Comparison of ENCODE assay signal across 9 mouse cellular contexts in the genomic region with DNA sequence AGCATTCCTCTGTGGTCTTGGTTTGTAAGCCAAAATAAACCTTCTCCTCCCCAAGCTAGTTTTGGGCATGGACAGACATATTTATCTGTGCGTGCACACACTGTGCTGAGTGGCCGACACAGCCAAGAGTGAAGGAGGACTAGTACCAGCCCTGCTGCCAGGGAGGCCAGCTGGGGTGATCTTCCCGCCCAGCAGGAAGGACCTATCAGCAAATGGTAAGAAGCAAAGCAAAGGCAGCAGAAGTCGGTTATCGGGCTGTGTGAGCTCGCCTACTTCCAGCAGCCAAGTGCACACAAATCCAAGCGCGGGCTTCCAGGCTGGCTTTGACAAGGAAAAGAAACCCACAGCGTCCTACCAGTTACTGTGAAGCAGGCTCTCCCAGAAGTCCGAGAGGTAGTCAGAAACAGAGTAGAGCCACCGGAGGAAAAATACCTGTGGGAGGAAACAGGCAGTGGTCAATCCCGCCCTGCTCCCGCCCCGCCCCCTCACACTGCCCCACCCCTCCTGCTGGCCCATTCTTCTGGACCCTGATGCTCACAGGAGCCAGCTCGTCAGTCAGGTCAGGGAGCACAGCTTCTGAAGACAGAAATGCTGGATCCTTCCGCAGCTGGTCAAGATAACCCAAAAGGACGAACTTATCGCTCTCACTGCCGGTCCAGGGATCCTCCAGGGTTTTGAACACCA. TPM values are rescaled to one million over a fixed set of nuclear protein-coding genes. Genes with fewer than 3 reads are reported as not detected.
DNase-seq lines count a peak whose midpoint lies in the region; ATAC-seq lines count a peak whose summit lies in the region.
"Had no signal": no experiment of that assay in that cellular context is flagged by ENCODE, and none has a peak within 500 bp of the region (broad histone marks: within the 10 kb centered on the region; RNA-seq: fewer than 3 reads in every experiment).

No protein-coding gene starts in this region.

- no peak overlapping the region for H3K4me3 ChIP-seq in intestine, embryonic 16.5 days (ENCODE audit: low read length)

- no peaks in the 10 kb centered on the region for H3K27me3 ChIP-seq in intestine, embryonic 16.5 days (replicated peaks; ENCODE audit: control insufficient read depth, insufficient read depth, low read length)

- DNase-seq in heart, adult 11 months, result peak; percentile 99
- DNase-seq in heart, adult 8-10 months (ENCODE audit: low spot score), result no peak
- peak; percentile 77 for DNase-seq in MEL-GATA-1-ER (ENCODE audit: extremely low read depth, low read depth)
- DNase-seq in lung, postnatal 25 days (ENCODE audit: low spot score), result peak; percentile 74
- DNase-seq in thymus, postnatal 0 days (ENCODE audit: low spot score), result no peak
- DNase-seq in left cerebral cortex, postnatal 10 days (ENCODE audit: extremely low spot score in 1 of 2, low spot score in 2 of 2), result no peak

- no peaks in the 10 kb centered on the region for H3K9me3 ChIP-seq in intestine, embryonic 16.5 days (ENCODE audit: control insufficient read depth, low read length)

- H3K4me1 ChIP-seq in intestine, embryonic 16.5 days (ENCODE audit: control insufficient read depth, insufficient read depth, low read length), result peaks cover 17% of the 10 kb centered on the region

- ATAC-seq in erythroblast, adult 5-6 weeks (replicated peaks; ENCODE audit: low FRiP score, poor library complexity, severe bottlenecking), result peak; percentile 90
- peak; percentile 77 for ATAC-seq in intestine, embryonic 16.5 days

- H3K4me2 ChIP-seq in intestine, embryonic 16.5 days (ENCODE audit: low read depth, low read length), result peak overlapping the region; percentile 6; the same call in 1 of the 2 replicates

- H3K9ac ChIP-seq in intestine, embryonic 16.5 days (ENCODE audit: low read depth, low read length), result peak overlapping the region; percentile 32; the same call in 1 of the 2 replicates

- H3K36me3 ChIP-seq in intestine, embryonic 16.5 days (ENCODE audit: control insufficient read depth, insufficient read depth, low read length), result peaks cover 16% of the 10 kb centered on the region

- peak overlapping the region; percentile 83 for H3K27ac ChIP-seq in intestine, embryonic 16.5 days (ENCODE audit: low read length)

- intact Hi-C loops in left cerebral cortex, postnatal 10 days (cut with DNase I), result no loop called here

- 65% methylated on average over 19 of the region's 19 CpGs for WGBS in intestine, embryonic 16.5 days

RNA-seq across cellular contexts. Expression of gene Agmat, which starts 21.0 kb away (rescaled TPM):
- under 1 TPM in 3 of 4 experiments, not detected in 1; 0.44 to 0.66 (median 0.63) TPM for total RNA-seq in heart, adult 8-10 months (2022)
- total RNA-seq in erythroblast, adult 5-6 weeks (2015; ENCODE audit: low replicate concordance), result 1.5 and 2.3 TPM in 2 replicates
- not detected in 2 replicates for total RNA-seq in erythroblast, adult 5-6 weeks (2017; ENCODE audit: low replicate concordance)
- 65.6 and 72.2 TPM in 2 replicates for polyA plus RNA-seq in intestine, embryonic 16.5 days (2015; fragmentation: Nextera tagmentation; extraction: Ambion mirVana)
- 0.22 TPM in 1 of 2 replicates, not detected in the other for polyA plus RNA-seq in thymus, postnatal 0 days (2015; fragmentation: Nextera tagmentation; extraction: Ambion mirVana)
- total RNA-seq in left cerebral cortex, postnatal 10 days (2021), result under 1 TPM in 1 of 2 experiments, not detected in 1; 0.24 TPM

RNA-seq across cellular contexts. Expression of gene Dnajc16, which starts 23.2 kb away (rescaled TPM):
- total RNA-seq in heart, adult 8-10 months (2022), result 10 to 100 TPM; 23.2 to 28.7 (median 25.0) TPM
- 0.38 and 5.0 TPM in 2 replicates for total RNA-seq in erythroblast, adult 5-6 weeks (2015; ENCODE audit: low replicate concordance)
- total RNA-seq in erythroblast, adult 5-6 weeks (2017; ENCODE audit: low replicate concordance), result 3.2 and 7.8 TPM in 2 replicates
- 4.2 and 4.3 TPM in 2 replicates for polyA plus RNA-seq in intestine, embryonic 16.5 days (2015; fragmentation: Nextera tagmentation; extraction: Ambion mirVana)
- 2.5 and 2.9 TPM in 2 replicates for polyA plus RNA-seq in thymus, postnatal 0 days (2015; fragmentation: Nextera tagmentation; extraction: Ambion mirVana)
- total RNA-seq in left cerebral cortex, postnatal 10 days (2021), result 10 to 100 TPM; 26.8 to 29.2 TPM

RNA-seq across cellular contexts. Expression of gene Casp9, which starts 25.9 kb away (rescaled TPM):
- total RNA-seq in heart, adult 8-10 months (2022), result 10 to 100 TPM in 2 of 4 experiments, 1 to 10 TPM in 2; 7.9 to 10.7 (median 10.0) TPM
- 4.4 and 10.0 TPM in 2 replicates for total RNA-seq in erythroblast, adult 5-6 weeks (2015; ENCODE audit: low replicate concordance)
- total RNA-seq in erythroblast, adult 5-6 weeks (2017; ENCODE audit: low replicate concordance), result 4.2 and 4.3 TPM in 2 replicates
- polyA plus RNA-seq in intestine, embryonic 16.5 days (2015; fragmentation: Nextera tagmentation; extraction: Ambion mirVana), result 21.3 and 24.1 TPM in 2 replicates
- 9.0 and 9.9 TPM in 2 replicates for polyA plus RNA-seq in thymus, postnatal 0 days (2015; fragmentation: Nextera tagmentation; extraction: Ambion mirVana)
- total RNA-seq in left cerebral cortex, postnatal 10 days (2021), result 10 to 100 TPM; 21.7 to 27.0 TPM

RNA-seq across cellular contexts. Expression of gene Ddi2, which starts 44.3 kb away (rescaled TPM):
- total RNA-seq in heart, adult 8-10 months (2022), result 10 to 100 TPM; 26.1 to 34.6 (median 29.1) TPM
- total RNA-seq in erythroblast, adult 5-6 weeks (2015; ENCODE audit: low replicate concordance), result 10.0 and 14.8 TPM in 2 replicates
- total RNA-seq in erythroblast, adult 5-6 weeks (2017; ENCODE audit: low replicate concordance), result 17.7 and 18.5 TPM in 2 replicates
- polyA plus RNA-seq in intestine, embryonic 16.5 days (2015; fragmentation: Nextera tagmentation; extraction: Ambion mirVana), result 16.5 and 17.2 TPM in 2 replicates
- polyA plus RNA-seq in thymus, postnatal 0 days (2015; fragmentation: Nextera tagmentation; extraction: Ambion mirVana), result 12.3 and 12.8 TPM in 2 replicates
- total RNA-seq in left cerebral cortex, postnatal 10 days (2021), result 10 to 100 TPM; 27.7 to 28.1 TPM

RNA-seq across cellular contexts. Expression of gene Cela2a, which starts 58.5 kb away (rescaled TPM):
- 1 to 10 TPM in 1 of 4 experiments, not detected in 3; 1.0 TPM for total RNA-seq in heart, adult 8-10 months (2022)
- total RNA-seq in erythroblast, adult 5-6 weeks (2015; ENCODE audit: low replicate concordance), result not detected in 2 replicates
- total RNA-seq in erythroblast, adult 5-6 weeks (2017; ENCODE audit: low replicate concordance), result not detected in 2 replicates
- polyA plus RNA-seq in intestine, embryonic 16.5 days (2015; fragmentation: Nextera tagmentation; extraction: Ambion mirVana), result 455 and 890 TPM in 2 replicates
- polyA plus RNA-seq in thymus, postnatal 0 days (2015; fragmentation: Nextera tagmentation; extraction: Ambion mirVana), result 0.12 and 0.13 TPM in 2 replicates
- not detected for total RNA-seq in left cerebral cortex, postnatal 10 days (2021)
- total RNA-seq: left cerebral cortex, postnatal 25 days had no signal

Comparison
In these comparisons a context has a peak if more than half of its experiments do, and no peak if none do; other contexts are left out.
1. DNase-seq: peak in heart, adult 11 months (single experiment), MEL-GATA-1-ER (single experiment) and lung, postnatal 25 days (single experiment); none in heart, adult 8-10 months (single experiment), thymus, postnatal 0 days (single experiment) and left cerebral cortex, postnatal 10 days (0 of 2).